Mouse (Mus musculus) kidney, adult 2 months (tissue): ENCODE results near the gene Plxna4.

Source experiments
- CTCF ChIP-seq: fragments of 200-500 bp; conservative IDR thresholded peaks from 2 replicates; pipeline ENCODE4 v1.5.1; 2011; ENCODE audit warnings: low read depth, mild to moderate bottlenecking, control low read depth, low read length, moderate library complexity, mixed read lengths; ENCODE audit not compliant: insufficient read depth, insufficient read length
- POLR2A ChIP-seq: fragments of 200-500 bp; IDR thresholded peaks from one replicate; pipeline ENCODE4 v1.6.1; 2011; ENCODE audit warnings: low read depth, low read length, control low read depth

GRCm38 (mm10) chr6:32144771-32145170 lies 443.2 kb downstream of the Plxna4 start:
- TF ChIP-seq POLR2A (no peak), CTCF (no peak)
